Mouse (Mus musculus) stomach, postnatal 0 days (tissue): ENCODE results near the gene Kcnj14.
A peak's percentile ranks its signal among the peaks of the same experiment; 100 is the strongest.

Experiments
- CTCF ChIP-seq: IDR thresholded peaks from 2 replicates; pipeline ENCODE4 v1.5.1; 2016; ENCODE audit warnings: antibody characterized with exemption, low read depth, mild to moderate bottlenecking, moderate library complexity
- EP300 ChIP-seq: optimal IDR thresholded peaks from 2 replicates; pipeline ENCODE3; 2016; ENCODE audit warnings: antibody characterized with exemption

GRCm38 (mm10) chr7:45783511-45784091, 41.0 kb downstream of the Kcnj14 start, which contains the start of gene Lmtk3:
- TF ChIP-seq CTCF: peak; percentile 60
- TF ChIP-seq EP300: no peak
